Mouse (Mus musculus): ENCODE measurements around the gene Serp2. TPM values are rescaled to one million over a fixed set of nuclear protein-coding genes. Genes with fewer than 3 reads are reported as not detected.

Gene Serp2
- 1.0 and 1.3 TPM in 2 replicates for polyA plus RNA-seq (2012; rRNA removed)

GRCm38 (mm10) chr14:76556852-76557208 lies at the start of gene Serp2:
TSS of gene Serp2 (minus strand) at chr14:76556889.
- WGBS = 11% methylated on average over 17 of the region's 17 CpGs

GRCm38 (mm10) chr14:76605931-76606534 lies 49.3 kb upstream of the Serp2 start:
- WGBS = 73% methylated on average over 13 of the region's 13 CpGs
- DNase-seq (ENCODE audit: low read depth, low spot score) = no peak

More at GRCm38 (mm10) chr14:76556852-76557208, at the start of gene Serp2:
- DNase-seq (ENCODE audit: low read depth, low spot score) = no peak

- 88% methylated on average over 6 of the region's 6 CpGs for WGBS
- no peak for DNase-seq (ENCODE audit: low read depth, low spot score)
Measured at GRCm38 (mm10) chr14:76604012-76604411, 47.3 kb upstream of the Serp2 start.

- WGBS = 88% methylated on average over 4 of the region's 4 CpGs
Measured at GRCm38 (mm10) chr14:76601654-76602053, 45.0 kb upstream of the Serp2 start.

GRCm38 (mm10) chr14:76600391-76600790 lies 43.7 kb upstream of the Serp2 start:
- WGBS = 20% methylated on average over 3 of the region's 3 CpGs
- DNase-seq (ENCODE audit: low read depth, low spot score) = no peak

More at GRCm38 (mm10) chr14:76601654-76602053, 45.0 kb upstream of the Serp2 start:
- no peak for DNase-seq (ENCODE audit: low read depth, low spot score)

GRCm38 (mm10) chr14:76599706-76600105 lies 43.0 kb upstream of the Serp2 start:
- DNase-seq (ENCODE audit: low read depth, low spot score) = no peak
- WGBS = 37% methylated on average over 4 of the region's 4 CpGs

GRCm38 (mm10) chr14:76598518-76599216 lies 42.0 kb upstream of the Serp2 start:
- 4% methylated on average over 12 of the region's 12 CpGs for WGBS
- no peak for DNase-seq (ENCODE audit: low read depth, low spot score)

- DNase-seq (ENCODE audit: low read depth, low spot score) = no peak
Measured at GRCm38 (mm10) chr14:76597751-76598150, 41.1 kb upstream of the Serp2 start.

GRCm38 (mm10) chr14:76595048-76595859 lies 38.6 kb upstream of the Serp2 start:
- DNase-seq (ENCODE audit: low read depth, low spot score) = no peak
- 21% methylated on average over 9 of the region's 9 CpGs for WGBS

GRCm38 (mm10) chr14:76594351-76594885 lies 37.7 kb upstream of the Serp2 start:
- WGBS = 27% methylated on average over 6 of the region's 6 CpGs
- no peak for DNase-seq (ENCODE audit: low read depth, low spot score)

GRCm38 (mm10) chr14:76593630-76594193 lies 37.0 kb upstream of the Serp2 start:
- DNase-seq (ENCODE audit: low read depth, low spot score) = no peak
- 32% methylated on average over 15 of the region's 15 CpGs for WGBS

GRCm38 (mm10) chr14:76592721-76593120 lies 36.0 kb upstream of the Serp2 start:
- 95% methylated on average over 12 of the region's 12 CpGs for WGBS
- DNase-seq (ENCODE audit: low read depth, low spot score) = no peak

GRCm38 (mm10) chr14:76592090-76592489 lies 35.4 kb upstream of the Serp2 start:
- DNase-seq (ENCODE audit: low read depth, low spot score) = no peak
- 81% methylated on average over 6 of the region's 6 CpGs for WGBS

GRCm38 (mm10) chr14:76590134-76590533 lies 33.4 kb upstream of the Serp2 start:
- WGBS = 60% methylated on average over 7 of the region's 7 CpGs

GRCm38 (mm10) chr14:76589671-76590070 lies 33.0 kb upstream of the Serp2 start:
- WGBS = 78% methylated on average over 1 of the region's 1 CpGs
- no peak for DNase-seq (ENCODE audit: low read depth, low spot score)

More at GRCm38 (mm10) chr14:76590134-76590533, 33.4 kb upstream of the Serp2 start:
- no peak for DNase-seq (ENCODE audit: low read depth, low spot score)

GRCm38 (mm10) chr14:76585831-76586405 lies 29.2 kb upstream of the Serp2 start:
- DNase-seq (ENCODE audit: low read depth, low spot score) = no peak
- WGBS = 25% methylated on average over 13 of the region's 13 CpGs

- no peak for DNase-seq (ENCODE audit: low read depth, low spot score)
- WGBS = 52% methylated on average over 7 of the region's 7 CpGs
Measured at GRCm38 (mm10) chr14:76583985-76584384, 27.3 kb upstream of the Serp2 start.

- WGBS = 55% methylated on average over 6 of the region's 6 CpGs
- DNase-seq (ENCODE audit: low read depth, low spot score) = no peak
Measured at GRCm38 (mm10) chr14:76581974-76582922, 25.6 kb upstream of the Serp2 start.
